Mouse (Mus musculus) granulocyte monocyte progenitor cell, adult 5-6 weeks (primary cell): ENCODE data around the gene Olfr155. TPM values are rescaled to one million over a fixed set of nuclear protein-coding genes. Genes with fewer than 3 reads are reported as not detected.
A peak's percentile ranks its signal among the peaks of the same experiment; 100 is the strongest.

Experiments
- ATAC-seq: replicated peaks from 2 replicates; pipeline ENCODE4 v1.8.0; 2016; ENCODE audit warnings: mild to moderate bottlenecking, moderate TSS enrichment, inconsistent platforms; ENCODE audit not compliant: poor library complexity, severe bottlenecking
- total RNA-seq, 2 experiments: library from RNA; stranded (forward) in 1 of 2; stranded (reverse) in 1 of 2; fragments of 200-712, 200-1000 nt in 1 of 2; fragments of >200 nt in 1 of 2; fragmentation: Nextera tagmentation in 1 of 2; gene quantifications; 2 replicates each; pipeline ENCODE4 v1.2.3; 2014 to 2017

The Olfr155 gene
- total RNA-seq (2014; fragmentation: Nextera tagmentation) (not detected in 2 replicates), total RNA-seq (2017) (not detected in 2 replicates)

GRCm38 (mm10) chr4:43851265-43851664 is at the start of gene Olfr155:
Gene Olfr155, plus strand, starts transcription at chr4:43851565.
- no peak for ATAC-seq

GRCm38 (mm10) chr4:43822896-43823550 is 28.3 kb upstream of the Olfr155 start:
- no peak for ATAC-seq

- ATAC-seq, result no peak
These were observed 27.5 kb upstream of the Olfr155 start, which contains the start of gene Olfr156 for GRCm38 (mm10) chr4:43823845-43824337. Gene Olfr156, minus strand, starts transcription at chr4:43823895.

GRCm38 (mm10) chr4:43828806-43829205 is 22.6 kb upstream of the Olfr155 start:
- no peak for ATAC-seq

- no peak for ATAC-seq
These were observed 19.3 kb upstream of the Olfr155 start for GRCm38 (mm10) chr4:43832031-43832430.

- no peak for ATAC-seq
These were observed 17.6 kb upstream of the Olfr155 start for GRCm38 (mm10) chr4:43833752-43834151.

GRCm38 (mm10) chr4:43834749-43835148 is 16.6 kb upstream of the Olfr155 start:
- ATAC-seq, result no peak

- no peak for ATAC-seq
These were observed 13.0 kb upstream of the Olfr155 start for GRCm38 (mm10) chr4:43838326-43838725.

- ATAC-seq, result no peak
These were observed 11.3 kb upstream of the Olfr155 start, which contains the start of gene Olfr157 for GRCm38 (mm10) chr4:43840101-43840500. Gene Olfr157, minus strand, starts transcription at chr4:43840201.

- no peak for ATAC-seq
These were observed 2.7 kb downstream of the Olfr155 start for GRCm38 (mm10) chr4:43854101-43854500.

- ATAC-seq, result no peak
These were observed 8.5 kb downstream of the Olfr155 start for GRCm38 (mm10) chr4:43859886-43860285.

- peak; percentile 65 for ATAC-seq
These were observed 9.6 kb downstream of the Olfr155 start for GRCm38 (mm10) chr4:43860744-43861519.

- ATAC-seq, result no peak
These were observed 11.9 kb downstream of the Olfr155 start for GRCm38 (mm10) chr4:43863298-43863697.

- ATAC-seq, result no peak
These were observed 18.5 kb downstream of the Olfr155 start for GRCm38 (mm10) chr4:43869821-43870220.

GRCm38 (mm10) chr4:43874501-43874900 is 23.1 kb downstream of the Olfr155 start:
- ATAC-seq, result no peak

GRCm38 (mm10) chr4:43875160-43875918 is 24.0 kb downstream of the Olfr155 start, which contains the start of gene Reck:
Gene Reck, plus strand, starts transcription at chr4:43875530.
- ATAC-seq, result peak; percentile 86

- ATAC-seq, result peak; percentile 8; the same call in 1 of the 2 replicates
These were observed 24.6 kb downstream of the Olfr155 start for GRCm38 (mm10) chr4:43875919-43876411.

GRCm38 (mm10) chr4:43877230-43877629 is 25.9 kb downstream of the Olfr155 start:
- ATAC-seq, result no peak

GRCm38 (mm10) chr4:43878121-43878776 is 26.9 kb downstream of the Olfr155 start:
- no peak for ATAC-seq

GRCm38 (mm10) chr4:43879566-43879965 is 28.2 kb downstream of the Olfr155 start:
- no peak for ATAC-seq
